Mouse (Mus musculus) lung, postnatal 0 days (tissue): ENCODE results near the gene Fam43a.

Experiments used
- CTCF ChIP-seq: IDR thresholded peaks from 2 replicates; pipeline ENCODE4 v1.5.1; 2016; ENCODE audit warnings: antibody characterized with exemption, mild to moderate bottlenecking
- EP300 ChIP-seq: IDR thresholded peaks from 2 replicates; pipeline ENCODE4 v1.6.1; 2016; ENCODE audit warnings: antibody characterized with exemption, mild to moderate bottlenecking, control low read depth

- TF ChIP-seq EP300 (no peak), CTCF (no peak)
These were observed 24.1 kb downstream of the Fam43a start for GRCm38 (mm10) chr16:30623645-30624044.
